In the genomic region with DNA sequence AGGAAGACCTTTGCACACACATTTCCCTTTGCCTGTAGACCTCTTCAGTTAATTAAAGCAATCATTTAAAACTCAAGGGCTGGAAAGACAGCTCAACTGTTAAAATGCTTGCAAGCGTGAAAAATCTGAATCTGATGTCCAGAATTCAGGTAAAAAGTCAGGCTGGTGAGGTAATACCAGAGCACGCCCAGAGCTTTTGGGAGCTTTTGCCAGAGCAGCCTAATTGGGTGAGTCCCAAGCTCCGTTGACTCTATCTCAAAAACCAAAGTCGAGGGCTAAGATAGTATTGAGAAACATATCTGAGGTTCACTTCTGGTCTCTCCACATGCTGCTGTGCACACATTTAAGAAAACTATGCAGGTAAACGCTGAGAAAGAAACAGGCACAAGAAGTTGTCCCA, we compare ENCODE assay signal across 8 mouse cellular contexts. TPM values are rescaled to one million over a fixed set of nuclear protein-coding genes. Genes with fewer than 3 reads are reported as not detected.
DNase-seq lines count a peak whose midpoint lies in the region; ATAC-seq lines count a peak whose summit lies in the region.
"Had no signal": no experiment of that assay in that cellular context is flagged by ENCODE, and none has a peak within 500 bp of the region (broad histone marks: within the 10 kb centered on the region; RNA-seq: fewer than 3 reads in every experiment).

A gene (plus strand): TSS at position 130 of the 400 bp plus-strand sequence.

- ATAC-seq in hindbrain, embryonic 15.5 days (ENCODE audit: low FRiP score, low read depth), result no peak
- ATAC-seq in liver, embryonic 13.5 days (ENCODE audit: low read depth), result no peak

- peak; percentile 19 for DNase-seq in retina, postnatal 1 day
- DNase-seq in retina, embryonic 14.5 days (ENCODE audit: low spot score), result no peak
- no peak for DNase-seq in liver, embryonic 13.5 days
- no peak for DNase-seq in gastrocnemius, postnatal 14 days
- DNase-seq in layer of hippocampus, adult 18-20 months (ENCODE audit: low spot score in 2 of 2), result no peak
- no peak for DNase-seq in testis, postnatal 10 days (ENCODE audit: low spot score)

- 74% methylated on average over 5 of the region's 5 CpGs for WGBS in hindbrain, embryonic 15.5 days
- WGBS in liver, embryonic 13.5 days (ENCODE audit: insufficient replicate concordance), result 54% methylated on average over 5 of the region's 5 CpGs

- peak within 1 kb of the TSS; percentile 42 for H3K4me3 ChIP-seq in hindbrain, embryonic 15.5 days
- H3K4me3 ChIP-seq in liver, embryonic 13.5 days (replicated peaks), result no peak within 1 kb of the TSS

- intact Hi-C loops in gastrocnemius, postnatal 14 days (cut with DNase I; ENCODE audit: low total_unique reads), result no loop called here

- H3K27ac ChIP-seq in hindbrain, embryonic 15.5 days (replicated peaks), result no peak within 1 kb of the TSS
- H3K27ac ChIP-seq in liver, embryonic 13.5 days, result no peak within 1 kb of the TSS

- no peaks in the 10 kb centered on the region for H3K27me3 ChIP-seq in hindbrain, embryonic 15.5 days
- peaks cover 13% of the 10 kb centered on the region for H3K27me3 ChIP-seq in liver, embryonic 13.5 days

- H3K4me1 ChIP-seq in hindbrain, embryonic 15.5 days (replicated peaks), result 0 out of 2 replicates have a peak, but pooled peaks cover 5% of the 10 kb centered on the region
- 0 out of 2 replicates have a peak, but pooled peaks cover 2% of the 10 kb centered on the region for H3K4me1 ChIP-seq in liver, embryonic 13.5 days (replicated peaks)

- no peaks in the 10 kb centered on the region for H3K36me3 ChIP-seq in hindbrain, embryonic 15.5 days
- no peaks in the 10 kb centered on the region for H3K36me3 ChIP-seq in liver, embryonic 13.5 days

- H3K4me2 ChIP-seq in hindbrain, embryonic 15.5 days, result peak within 1 kb of the TSS; percentile 69
- peak within 1 kb of the TSS; percentile 28 for H3K4me2 ChIP-seq in liver, embryonic 13.5 days

- peak within 1 kb of the TSS; percentile 34 for H3K9ac ChIP-seq in hindbrain, embryonic 15.5 days
- H3K9ac ChIP-seq in liver, embryonic 13.5 days, result no peak within 1 kb of the TSS

- H3K9me3 ChIP-seq in hindbrain, embryonic 15.5 days, result no peaks in the 10 kb centered on the region
- no peaks in the 10 kb centered on the region for H3K9me3 ChIP-seq in liver, embryonic 13.5 days (replicated peaks)

RNA-seq across cellular contexts. Expression of the gene that starts here (rescaled TPM):
- polyA plus RNA-seq in hindbrain, embryonic 15.5 days (2015; fragmentation: Nextera tagmentation; extraction: Ambion mirVana), result 0.59 and 1.4 TPM in 2 replicates
- not detected in 2 replicates for polyA plus RNA-seq in liver, embryonic 13.5 days (2015; fragmentation: Nextera tagmentation; extraction: Ambion mirVana)
- total RNA-seq in gastrocnemius, postnatal 14 days (2021), result under 1 TPM in 1 of 2 experiments, not detected in 1; 0.64 TPM
- total RNA-seq in layer of hippocampus, adult 18-20 months (2021), result 1 to 10 TPM in 1 of 2 experiments, under 1 TPM in 1; 0.69 to 1.4 TPM
- total RNA-seq: neutrophil, adult 5-6 weeks had no signal
